Mouse (Mus musculus): ENCODE measurements around the gene Pomp. TPM values are rescaled to one million over a fixed set of nuclear protein-coding genes. Genes with fewer than 3 reads are reported as not detected.
A peak's percentile ranks its signal among the peaks of the same experiment; 100 is the strongest.

Pomp gene
- 100 to 1,000 TPM; 144 to 149 TPM for total RNA-seq (2021)
- long read RNA-seq, transcript Pomp-201 (6 exons, 1,579 nt), result major isoform, 99 of 111 reads
- long read RNA-seq, partial matches to known transcripts, result 3 of 111 reads
- long read RNA-seq, other reads (novel, unspliced or antisense), result 5 of 111 reads

GRCm38 (mm10) chr5:147860449-147861261 lies at the start of gene Pomp:
Gene Pomp, plus strand, starts transcription at chr5:147860461.
- DNase-seq (ENCODE audit: low spot score in 2 of 2), result peak; percentile 88 to 94

- DNase-seq (ENCODE audit: low spot score in 2 of 2), result no peak
Observed at GRCm38 (mm10) chr5:147812255-147813040, 47.8 kb upstream of the Pomp start.

GRCm38 (mm10) chr5:147814971-147815370 lies 45.3 kb upstream of the Pomp start:
- DNase-seq (ENCODE audit: low spot score in 2 of 2), result no peak

- DNase-seq (ENCODE audit: low spot score in 2 of 2), result no peak
Observed at GRCm38 (mm10) chr5:147815592-147815991, 44.7 kb upstream of the Pomp start.

- no peak for DNase-seq (ENCODE audit: low spot score in 2 of 2)
Observed at GRCm38 (mm10) chr5:147816465-147816864, 43.8 kb upstream of the Pomp start.

- no peak for DNase-seq (ENCODE audit: low spot score in 2 of 2)
Observed at GRCm38 (mm10) chr5:147817747-147818496, 42.3 kb upstream of the Pomp start.

GRCm38 (mm10) chr5:147818866-147819265 lies 41.4 kb upstream of the Pomp start:
- DNase-seq (ENCODE audit: low spot score in 2 of 2), result no peak

GRCm38 (mm10) chr5:147819895-147820294 lies 40.4 kb upstream of the Pomp start:
- DNase-seq (ENCODE audit: low spot score in 2 of 2), result no peak

- no peak for DNase-seq (ENCODE audit: low spot score in 2 of 2)
Observed at GRCm38 (mm10) chr5:147824021-147824605, 36.1 kb upstream of the Pomp start.

- DNase-seq (ENCODE audit: low spot score in 2 of 2), result no peak
Observed at GRCm38 (mm10) chr5:147825375-147825969, 34.8 kb upstream of the Pomp start.

GRCm38 (mm10) chr5:147826091-147826490 lies 34.2 kb upstream of the Pomp start:
- no peak for DNase-seq (ENCODE audit: low spot score in 2 of 2)

GRCm38 (mm10) chr5:147826546-147826945 lies 33.7 kb upstream of the Pomp start:
- no peak for DNase-seq (ENCODE audit: low spot score in 2 of 2)

- DNase-seq (ENCODE audit: low spot score in 2 of 2), result no peak
Observed at GRCm38 (mm10) chr5:147828846-147829245, 31.4 kb upstream of the Pomp start.

- DNase-seq (ENCODE audit: low spot score in 2 of 2), result no peak
Observed at GRCm38 (mm10) chr5:147832842-147833241, 27.4 kb upstream of the Pomp start.

GRCm38 (mm10) chr5:147834841-147835500 lies 25.3 kb upstream of the Pomp start:
- DNase-seq (ENCODE audit: low spot score in 2 of 2), result no peak

- no peak for DNase-seq (ENCODE audit: low spot score in 2 of 2)
Observed at GRCm38 (mm10) chr5:147839418-147839817, 20.8 kb upstream of the Pomp start.

GRCm38 (mm10) chr5:147843340-147843739 lies 16.9 kb upstream of the Pomp start:
- no peak for DNase-seq (ENCODE audit: low spot score in 2 of 2)

GRCm38 (mm10) chr5:147845319-147845718 lies 14.9 kb upstream of the Pomp start:
- DNase-seq (ENCODE audit: low spot score in 2 of 2), result no peak

- no peak for DNase-seq (ENCODE audit: low spot score in 2 of 2)
Observed at GRCm38 (mm10) chr5:147847361-147847760, 12.9 kb upstream of the Pomp start.
